Mouse (Mus musculus): ENCODE results near the gene Leo1. TPM values are rescaled to one million over a fixed set of nuclear protein-coding genes. Genes with fewer than 3 reads are reported as not detected.
"Not testable (repeated sequence)": the region's sequence is repeated elsewhere in the genome, so short reads cannot be mapped to it uniquely, and the experiment has no call there.

The Leo1 gene
- total RNA-seq, 2 experiments from 2014 or later: 16.7 to 20.4 TPM

GRCm38 (mm10) chr9:75467581-75467980 is 26.3 kb downstream of the Leo1 start:
- DNase-seq: no peak

GRCm38 (mm10) chr9:75468297-75468696 is 27.0 kb downstream of the Leo1 start:
- DNase-seq: no peak

GRCm38 (mm10) chr9:75477212-75477611 is 35.9 kb downstream of the Leo1 start:
- DNase-seq: no peak

- no peak for DNase-seq
Observed at GRCm38 (mm10) chr9:75479106-75479725, 37.9 kb downstream of the Leo1 start.

GRCm38 (mm10) chr9:75480536-75481075 is 39.3 kb downstream of the Leo1 start:
- no peak for DNase-seq

GRCm38 (mm10) chr9:75485231-75485630 is 43.9 kb downstream of the Leo1 start:
- DNase-seq: no peak

GRCm38 (mm10) chr9:75488255-75488654 is 46.9 kb downstream of the Leo1 start:
- not testable (repeated sequence) for DNase-seq

GRCm38 (mm10) chr9:75494407-75495005 is 53.2 kb downstream of the Leo1 start:
- no peak for DNase-seq

- DNase-seq: no peak
Observed at GRCm38 (mm10) chr9:75495945-75496344, 54.6 kb downstream of the Leo1 start.

- no peak for DNase-seq
Observed at GRCm38 (mm10) chr9:75498571-75498970, 57.2 kb downstream of the Leo1 start.

GRCm38 (mm10) chr9:75504311-75504710 is 63.0 kb downstream of the Leo1 start:
- no peak for DNase-seq

- DNase-seq: no peak
Observed at GRCm38 (mm10) chr9:75511236-75511939, 70.1 kb downstream of the Leo1 start.

GRCm38 (mm10) chr9:75515464-75516113 is 74.3 kb downstream of the Leo1 start:
- peak; percentile 41 to 59 for DNase-seq

Other genes with a start within 250 kb of the Leo1 start
- 1 to 10 TPM; 3.3 to 4.1 TPM for gene Myo5c, start 209.5 kb upstream of the Leo1 start, total RNA-seq (2021)
- 10 to 100 TPM; 21.9 to 24.9 TPM for gene Gnb5, start 135.2 kb upstream of the Leo1 start, total RNA-seq (2021)
- gene Bcl2l10, start 93.8 kb upstream of the Leo1 start, total RNA-seq (2021): under 1 TPM in 1 of 2 experiments, not detected in 1; 0.23 TPM
- gene Mapk6, start 31.5 kb upstream of the Leo1 start, total RNA-seq (2021): 10 to 100 TPM; 26.0 to 26.2 TPM
- 10 to 100 TPM; 51.0 to 64.7 TPM for gene Tmod3, start 118.1 kb downstream of the Leo1 start, total RNA-seq (2021)
- 1 to 10 TPM; 3.1 to 4.3 TPM for gene Tmod2, start 169.8 kb downstream of the Leo1 start, total RNA-seq (2021)
- gene Lysmd2, start 184.2 kb downstream of the Leo1 start, total RNA-seq (2021): 10 to 100 TPM in 1 of 2 experiments, 1 to 10 TPM in 1; 9.9 to 11.9 TPM
- under 1 TPM; 0.17 to 0.33 TPM for gene Scg3, start 242.5 kb downstream of the Leo1 start, total RNA-seq (2021)